Mouse (Mus musculus): ENCODE results near the gene Pld1.

Pld1 gene

DNA sequence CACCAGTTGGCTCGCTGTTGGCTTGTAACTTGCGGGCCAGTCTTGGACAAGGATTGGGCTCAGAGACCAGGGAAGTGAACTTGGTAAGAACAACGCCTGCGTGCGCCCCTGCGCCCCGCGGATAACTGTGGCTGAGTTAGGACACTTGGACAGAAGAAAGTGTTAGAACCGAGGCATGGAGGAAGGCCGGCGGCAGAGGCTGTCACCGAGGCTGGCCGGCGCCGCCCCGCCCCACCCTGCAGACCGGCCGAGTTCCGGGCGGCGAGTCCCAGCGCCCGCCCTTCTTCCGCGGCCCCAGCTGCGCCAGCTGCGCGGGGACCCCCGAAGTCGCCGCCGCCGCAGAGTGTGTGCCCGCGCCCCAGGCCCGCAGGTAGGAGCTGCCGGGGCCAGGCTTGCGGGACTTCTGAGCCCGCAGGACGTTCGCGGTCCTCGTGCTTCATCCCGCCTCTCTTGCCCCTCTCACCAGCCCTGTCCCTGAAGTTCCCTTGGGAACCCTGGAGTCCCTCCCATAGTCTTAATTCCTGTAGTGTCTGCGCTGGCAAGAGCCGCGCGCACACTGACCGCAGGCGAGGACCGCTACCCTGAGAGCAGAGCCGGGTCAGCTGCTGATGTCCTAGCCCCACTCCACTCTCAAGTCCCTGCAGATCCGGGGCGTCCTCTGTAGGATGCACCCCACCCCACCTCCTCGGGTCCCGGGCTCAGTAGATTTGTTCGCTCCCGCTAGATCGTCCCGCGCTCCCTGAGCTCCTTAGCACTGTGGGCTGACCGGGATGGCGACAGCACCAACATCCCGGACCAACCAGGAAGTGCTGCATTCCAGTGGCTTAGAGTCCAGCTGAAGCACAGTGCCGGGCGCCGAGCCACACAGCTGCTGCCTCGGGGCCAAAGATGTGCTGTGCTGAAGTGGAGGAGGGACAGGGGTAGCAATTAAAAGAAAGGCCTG is at the start of gene Pld1:
Gene Pld1 (plus strand): TSS at position 315 of the 943 bp plus-strand sequence.
- DNase-seq (ENCODE audit: low spot score): peak; percentile 71

DNA sequence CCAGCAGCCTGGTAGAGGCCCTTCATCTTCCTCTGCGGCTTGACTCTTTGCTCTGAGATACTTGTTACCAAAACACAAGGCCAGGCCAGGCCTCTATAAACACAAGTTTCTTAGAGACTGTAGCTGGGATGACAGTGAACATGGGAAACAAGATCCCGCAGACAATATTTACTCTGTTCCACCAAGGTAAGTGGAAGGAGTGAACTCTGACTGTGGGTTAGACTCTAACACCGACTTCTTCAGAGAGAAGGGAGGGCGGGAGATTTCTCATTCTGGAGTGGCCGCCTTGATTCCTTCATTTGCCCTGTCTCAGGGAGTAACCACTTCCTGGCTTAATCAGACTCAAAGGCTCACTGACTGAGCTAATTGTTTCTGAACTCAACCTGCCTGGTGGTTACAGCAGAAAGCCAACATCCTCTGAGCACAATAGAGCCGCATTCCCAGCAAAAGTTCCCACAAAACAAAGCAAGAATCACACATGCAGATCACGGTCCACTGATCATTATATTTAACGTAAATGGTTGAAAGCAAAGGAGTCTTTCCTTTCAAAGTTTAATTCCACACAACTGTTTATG is 42.1 kb upstream of the Pld1 start, which contains the start of gene Tmem212:
Gene Tmem212 (minus strand): TSS at position 51 of the 575 bp plus-strand sequence.
- DNase-seq (ENCODE audit: low spot score): no peak

DNA sequence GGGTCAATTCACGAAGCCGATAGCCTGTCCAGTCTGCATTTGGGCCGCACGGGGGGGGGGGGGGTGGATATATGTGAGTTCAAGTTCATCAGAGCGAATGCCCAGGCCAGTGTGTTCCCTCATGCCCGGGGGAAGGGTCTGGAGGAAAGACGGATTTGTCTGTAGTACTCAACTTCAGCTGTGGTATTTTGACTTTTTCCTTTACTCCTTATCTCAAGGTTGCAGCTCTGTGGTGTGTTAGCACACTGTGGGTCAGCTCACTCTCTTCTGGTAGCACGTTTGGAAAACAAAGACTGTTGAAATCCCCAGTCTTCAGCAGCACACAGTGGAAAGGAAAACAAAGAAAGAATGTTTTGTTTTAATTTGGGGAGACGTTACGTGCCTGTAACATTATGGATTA is 40.3 kb upstream of the Pld1 start:
- DNase-seq (ENCODE audit: low spot score): no peak

DNA sequence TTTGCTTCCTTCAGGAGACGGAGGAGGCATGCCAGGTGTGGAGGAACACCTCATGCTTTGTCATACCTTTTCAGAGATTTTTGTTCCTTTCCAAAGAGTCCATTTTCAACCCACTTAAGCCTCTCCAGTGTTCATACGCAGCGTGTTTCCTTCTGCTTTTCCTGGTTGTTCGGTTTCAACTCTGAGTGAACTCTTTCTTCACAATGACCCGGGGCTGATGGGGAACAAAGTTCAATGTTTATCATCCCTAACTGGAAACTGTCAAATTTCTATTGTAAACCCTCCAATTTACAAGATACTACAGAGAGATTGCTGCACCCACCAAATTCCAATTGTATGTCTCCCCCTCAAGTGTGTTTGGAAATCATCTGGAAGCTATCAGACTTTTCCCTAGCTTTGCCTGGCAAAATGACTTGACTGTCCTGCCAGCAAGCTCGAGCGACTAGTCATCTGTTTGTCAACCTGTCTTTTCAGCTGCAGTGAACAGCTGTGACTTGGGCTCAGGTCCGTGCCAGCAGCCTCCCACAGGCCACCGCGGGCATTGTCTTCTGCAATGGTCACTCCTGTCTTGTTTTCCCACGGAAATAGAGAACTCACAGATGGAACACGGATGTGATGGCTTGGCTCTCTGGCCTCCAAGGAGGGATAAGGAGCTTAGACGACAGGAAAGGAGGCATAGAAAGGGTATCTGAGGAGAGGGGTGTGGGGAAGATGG is 39.3 kb upstream of the Pld1 start:
- no peak for DNase-seq (ENCODE audit: low spot score)

DNA sequence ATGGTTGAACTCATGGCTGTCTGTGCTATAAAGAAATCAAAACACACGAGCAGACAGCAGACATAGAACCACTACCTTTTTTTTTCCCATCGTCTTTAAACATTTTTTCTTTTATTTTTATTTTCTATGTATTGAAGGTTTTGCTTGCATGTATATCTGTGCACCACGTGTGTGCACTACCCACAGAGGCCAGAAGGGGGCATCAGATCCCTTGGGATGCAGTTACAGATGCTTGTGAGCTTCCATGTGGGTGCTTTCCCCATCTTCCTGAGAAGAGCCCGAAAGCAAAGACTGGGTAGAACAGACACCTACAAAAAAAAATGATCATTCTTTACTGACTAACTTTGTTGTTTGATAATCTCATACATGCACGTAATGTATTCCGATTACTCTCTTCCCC is 36.6 kb upstream of the Pld1 start:
- DNase-seq (ENCODE audit: low spot score): no peak

DNA sequence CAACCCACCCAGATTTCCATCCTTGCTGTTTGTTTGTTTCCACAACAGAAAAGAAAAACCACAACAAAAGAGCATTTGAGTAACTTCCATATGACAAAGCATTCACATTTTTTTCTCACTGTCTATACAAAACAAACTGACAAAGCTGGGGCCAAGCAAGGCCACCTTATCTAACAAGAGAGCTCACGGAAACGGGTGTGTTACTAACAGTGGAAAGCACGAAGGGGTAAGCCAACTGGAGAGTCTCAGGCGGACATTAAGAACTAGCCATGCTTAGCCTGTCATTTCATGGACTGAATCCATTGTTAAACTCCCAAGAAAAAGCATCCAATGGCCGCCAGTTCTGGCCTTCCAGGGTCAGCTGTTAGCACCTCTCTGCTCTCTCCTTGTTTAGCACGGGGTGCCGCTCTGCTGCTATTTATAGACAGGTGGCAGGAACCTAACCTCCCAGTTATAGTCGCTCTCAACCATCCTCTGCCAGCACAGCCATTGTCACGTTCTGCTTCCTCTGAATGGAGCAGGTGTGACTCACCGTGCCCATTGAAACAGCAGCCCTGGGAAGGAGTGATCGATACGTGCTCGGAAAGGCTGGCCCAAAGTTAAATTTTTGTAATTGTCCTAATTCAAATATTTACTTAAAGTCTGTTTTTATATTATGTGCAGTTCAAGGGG is 33.7 kb upstream of the Pld1 start:
- no peak for DNase-seq (ENCODE audit: low spot score)

DNA sequence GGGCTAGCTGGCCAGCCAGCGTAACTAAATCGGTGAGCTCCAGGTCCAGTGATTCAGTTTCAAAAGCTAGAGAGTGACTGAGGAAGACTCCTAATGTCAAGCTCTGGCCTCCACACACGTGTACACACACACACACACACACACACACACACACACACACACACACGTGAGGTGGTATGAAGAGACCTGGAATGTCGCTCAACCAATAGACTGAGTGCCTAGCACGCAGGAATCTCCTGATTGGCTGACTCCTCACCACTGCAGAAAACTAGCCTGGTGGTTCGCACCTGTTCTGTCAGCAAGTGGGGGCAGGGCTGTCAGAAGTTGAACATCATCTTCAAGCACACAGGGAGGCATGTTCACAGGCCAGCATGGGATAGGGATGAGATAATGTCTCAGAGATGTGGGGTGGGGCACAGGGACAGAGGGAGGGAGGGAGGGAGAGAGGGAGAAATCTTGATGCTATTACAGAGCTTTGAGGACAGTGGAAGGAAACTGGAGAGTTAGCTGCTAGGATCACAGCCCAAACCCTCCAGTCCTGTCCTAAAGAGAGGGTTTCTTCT is 31.8 kb upstream of the Pld1 start:
- DNase-seq (ENCODE audit: low spot score): no peak

DNA sequence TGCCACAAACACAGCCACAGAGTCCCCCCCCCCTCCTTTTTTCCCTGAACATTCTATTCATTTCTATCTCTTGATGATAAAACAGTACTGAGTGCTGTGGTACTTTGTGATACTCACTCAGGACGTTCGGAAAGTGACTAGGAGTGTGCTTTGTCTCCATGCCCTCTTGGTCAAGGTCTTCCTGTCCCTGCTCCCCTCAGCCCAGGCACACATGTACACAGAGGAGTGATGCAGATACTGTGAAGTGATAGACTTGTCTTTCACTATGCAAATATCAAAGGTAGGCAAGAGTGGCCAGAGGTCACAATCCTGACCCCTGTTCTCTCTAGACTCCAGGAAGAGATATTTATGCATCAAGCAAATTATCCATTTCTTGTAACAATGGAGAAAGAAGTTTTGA is 31.2 kb upstream of the Pld1 start:
- peak; percentile 36 for DNase-seq (ENCODE audit: low spot score)

DNA sequence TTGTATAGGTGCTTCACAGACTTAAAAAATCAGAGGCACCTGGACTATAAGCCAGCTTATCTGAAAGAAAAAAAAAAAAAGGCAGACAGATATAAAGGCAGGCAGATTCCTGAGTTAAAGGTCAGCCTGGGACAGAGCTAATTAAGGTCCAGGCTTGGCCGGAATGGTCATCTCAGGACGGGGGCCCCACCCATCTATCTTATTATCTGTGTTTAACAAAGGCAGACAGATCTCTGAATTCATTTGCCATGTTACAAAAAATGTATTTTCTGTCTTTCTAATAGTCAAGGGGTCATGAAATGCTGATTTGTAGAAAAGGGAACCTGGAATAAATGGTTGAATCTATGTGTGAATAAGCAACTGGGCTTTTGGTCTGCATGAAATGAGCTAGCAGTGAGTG is 30.2 kb upstream of the Pld1 start:
- DNase-seq (ENCODE audit: low spot score): no peak

DNA sequence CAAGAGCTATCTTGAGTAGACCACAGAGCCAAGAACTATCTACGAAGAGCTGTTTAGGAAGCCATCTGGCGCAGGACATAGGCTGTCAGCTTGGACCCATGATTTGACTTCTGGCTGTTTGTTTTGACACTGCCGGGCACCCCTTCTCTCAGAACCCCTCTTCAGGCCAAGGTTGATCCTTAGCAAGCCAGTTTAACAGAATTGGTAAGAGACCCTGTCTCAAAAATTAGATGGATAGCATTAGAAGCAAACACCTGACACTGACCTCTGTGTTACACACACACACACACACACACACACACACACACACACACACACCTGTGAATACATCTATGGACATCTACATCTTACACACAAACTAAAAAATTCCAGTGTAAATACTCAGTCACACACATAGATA is 29.5 kb upstream of the Pld1 start:
- no peak for DNase-seq (ENCODE audit: low spot score)

DNA sequence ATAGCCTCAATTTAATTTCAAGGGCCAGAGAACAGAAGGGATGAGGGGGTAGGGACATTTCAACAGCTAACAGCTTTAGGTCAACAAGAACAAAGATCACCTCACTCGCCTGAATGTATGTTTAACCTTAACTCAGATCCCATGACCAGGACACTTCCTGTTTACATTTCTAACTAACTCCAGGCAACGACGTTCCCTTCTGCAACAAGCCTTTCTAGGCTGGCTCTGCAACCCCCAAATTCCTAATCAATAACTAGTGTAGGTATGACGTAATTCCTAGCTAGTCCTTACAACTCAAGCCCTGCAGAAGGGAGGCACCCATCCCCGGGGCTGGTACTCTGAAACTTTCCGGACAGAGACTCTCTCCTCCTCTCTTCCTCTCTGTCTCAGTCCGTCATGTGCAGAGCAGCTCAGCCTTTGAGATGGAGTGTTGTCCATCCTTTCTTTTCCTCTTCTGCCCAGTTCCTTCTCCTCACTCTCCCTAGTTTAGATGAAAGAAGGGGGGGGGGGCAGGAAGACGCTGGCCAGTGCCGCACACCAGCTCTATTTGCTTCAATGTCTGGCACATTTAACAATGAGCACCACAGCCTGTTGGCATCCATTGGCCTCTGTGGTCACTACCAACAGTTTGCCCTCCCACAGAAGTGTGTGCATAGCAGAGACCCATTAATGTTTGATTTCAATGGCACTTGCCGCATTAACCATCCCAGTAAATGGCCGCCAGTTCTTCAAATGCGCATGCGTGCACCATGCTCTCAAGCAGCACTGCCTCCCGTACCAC is 19.6 kb upstream of the Pld1 start:
- peak; percentile 50 for DNase-seq (ENCODE audit: low spot score)

DNA sequence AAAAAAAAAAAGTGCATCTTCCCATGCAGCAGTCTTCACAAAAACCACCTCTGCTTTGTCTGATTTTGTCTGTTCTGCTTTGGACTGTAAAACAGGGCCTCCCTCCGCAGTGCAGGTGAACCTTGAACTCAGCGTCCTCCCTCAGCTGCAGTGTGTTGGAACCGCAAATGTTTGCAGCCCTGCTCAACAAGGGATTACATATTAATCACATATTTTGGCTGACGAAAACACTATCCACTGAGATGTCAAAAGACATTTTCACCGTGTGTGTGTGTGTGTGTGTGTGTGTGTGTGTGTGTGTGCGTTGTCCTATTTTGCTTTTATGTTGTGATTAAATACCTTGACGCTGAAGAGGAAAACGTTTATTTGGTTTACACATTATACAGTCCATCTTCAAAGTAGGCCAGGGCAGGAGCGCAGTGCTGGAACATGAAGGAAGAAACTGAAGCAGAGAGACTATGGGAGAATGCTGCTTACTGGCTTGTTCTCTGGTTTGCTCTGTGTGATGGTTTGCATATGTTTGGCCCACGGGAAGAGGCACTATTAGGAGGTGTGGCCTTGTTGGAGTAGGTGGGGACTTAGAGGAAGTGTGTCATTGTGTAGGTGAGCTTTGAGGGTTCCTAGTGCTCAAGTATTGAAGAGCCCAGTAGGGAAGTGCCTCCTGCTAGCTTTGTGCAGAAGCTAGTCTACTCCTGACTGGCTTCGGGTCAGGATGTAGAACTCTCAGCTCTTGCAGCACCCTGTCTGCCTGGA is 17.1 kb upstream of the Pld1 start:
- peak; percentile 43 for DNase-seq (ENCODE audit: low spot score)

DNA sequence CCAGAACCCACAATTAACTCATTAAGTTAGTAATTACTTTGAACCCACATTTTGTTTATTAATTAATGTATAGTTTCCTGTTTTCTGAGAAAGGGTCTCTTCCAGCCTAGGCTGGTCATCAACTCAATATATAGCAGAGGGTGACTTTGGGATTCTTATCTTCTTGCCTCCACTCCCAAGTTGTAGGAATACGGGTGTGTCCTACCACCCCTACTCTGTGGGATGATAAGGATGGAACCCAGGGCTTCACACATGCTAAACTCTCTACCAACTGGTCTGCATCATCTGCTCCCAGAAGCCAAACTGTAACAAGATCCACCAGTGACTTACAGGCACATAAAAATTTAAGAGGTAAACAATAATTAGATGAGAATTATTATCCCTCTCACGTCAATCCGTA is 14.5 kb upstream of the Pld1 start:
- no peak for DNase-seq (ENCODE audit: low spot score)

DNA sequence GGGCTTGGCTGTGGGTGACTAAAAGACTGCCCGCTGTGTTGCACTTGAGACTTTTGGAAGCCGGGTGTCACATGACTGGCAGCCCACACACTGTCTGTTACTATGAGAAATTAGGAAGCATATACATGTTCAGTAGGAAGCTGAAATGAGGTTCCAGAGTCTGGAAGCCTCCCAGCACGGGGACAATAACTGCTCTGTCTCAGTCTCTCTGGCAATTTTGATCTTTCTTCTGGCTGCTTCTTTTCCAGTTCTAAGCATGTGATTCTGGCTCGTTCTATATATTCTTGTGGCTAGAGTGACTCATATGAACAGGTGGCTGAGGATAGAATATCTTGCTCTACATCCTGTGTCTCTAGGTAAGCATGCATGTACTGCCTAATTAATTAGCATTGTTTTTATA is 9.3 kb upstream of the Pld1 start:
- DNase-seq (ENCODE audit: low spot score): no peak

DNA sequence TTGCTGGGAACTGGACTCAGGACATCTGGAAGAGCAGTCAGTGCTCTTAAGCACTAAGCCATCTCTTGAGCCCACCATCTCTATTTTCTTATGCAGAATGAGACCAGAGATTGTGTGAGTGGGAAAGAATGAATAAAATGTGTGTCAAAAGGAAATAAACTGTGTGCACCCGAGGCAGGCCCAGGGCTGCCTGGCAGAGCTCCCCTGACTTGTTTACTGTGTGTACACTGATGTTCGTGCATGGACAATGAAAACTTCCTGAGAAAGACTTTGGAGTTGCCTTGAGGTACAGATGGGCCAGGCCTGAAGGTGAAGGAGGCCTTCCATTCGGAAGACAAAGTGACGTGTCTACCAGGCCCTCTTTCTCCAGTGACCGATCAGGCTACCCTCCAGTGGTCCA is 6.1 kb upstream of the Pld1 start:
- DNase-seq (ENCODE audit: low spot score): no peak

DNA sequence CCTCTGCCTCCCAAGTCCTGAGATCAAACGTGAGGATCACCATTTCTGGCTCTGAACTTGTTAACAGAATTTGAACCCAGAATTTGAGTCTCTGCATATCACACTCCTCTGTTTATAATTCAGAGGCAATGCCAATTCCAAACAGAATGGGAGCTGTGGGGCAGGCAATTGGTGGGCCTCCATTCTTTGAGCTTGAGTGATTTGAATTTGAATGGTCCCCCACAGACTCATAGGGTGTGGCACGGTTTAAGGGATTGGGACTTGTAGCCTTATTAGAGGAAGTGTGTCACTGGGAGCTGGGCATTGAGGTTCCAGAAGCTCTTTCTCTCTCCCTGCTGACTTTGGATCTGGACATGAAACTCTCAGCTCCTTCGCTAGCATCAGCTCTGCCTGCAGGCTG is 2.9 kb upstream of the Pld1 start:
- no peak for DNase-seq (ENCODE audit: low spot score)

DNA sequence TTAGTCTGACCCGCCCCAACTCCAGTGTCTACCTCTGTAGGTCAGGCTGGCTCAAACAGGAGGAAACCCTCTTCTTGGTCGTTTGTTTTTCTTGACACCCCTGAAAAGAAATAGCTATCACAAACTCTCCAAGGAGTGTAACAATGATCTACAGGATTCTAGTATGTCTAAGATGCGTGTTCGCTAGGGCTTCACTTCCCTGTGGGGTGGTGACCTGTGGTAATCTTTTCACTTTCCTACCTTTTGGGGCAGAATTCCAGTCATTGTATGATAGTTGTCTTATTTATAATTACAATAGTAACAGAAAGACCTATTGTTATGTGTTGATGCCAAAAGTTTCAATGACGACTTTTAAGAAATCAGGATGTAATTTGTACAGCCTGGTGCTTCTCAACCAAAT is 1.8 kb upstream of the Pld1 start:
- no peak for DNase-seq (ENCODE audit: low spot score)

DNA sequence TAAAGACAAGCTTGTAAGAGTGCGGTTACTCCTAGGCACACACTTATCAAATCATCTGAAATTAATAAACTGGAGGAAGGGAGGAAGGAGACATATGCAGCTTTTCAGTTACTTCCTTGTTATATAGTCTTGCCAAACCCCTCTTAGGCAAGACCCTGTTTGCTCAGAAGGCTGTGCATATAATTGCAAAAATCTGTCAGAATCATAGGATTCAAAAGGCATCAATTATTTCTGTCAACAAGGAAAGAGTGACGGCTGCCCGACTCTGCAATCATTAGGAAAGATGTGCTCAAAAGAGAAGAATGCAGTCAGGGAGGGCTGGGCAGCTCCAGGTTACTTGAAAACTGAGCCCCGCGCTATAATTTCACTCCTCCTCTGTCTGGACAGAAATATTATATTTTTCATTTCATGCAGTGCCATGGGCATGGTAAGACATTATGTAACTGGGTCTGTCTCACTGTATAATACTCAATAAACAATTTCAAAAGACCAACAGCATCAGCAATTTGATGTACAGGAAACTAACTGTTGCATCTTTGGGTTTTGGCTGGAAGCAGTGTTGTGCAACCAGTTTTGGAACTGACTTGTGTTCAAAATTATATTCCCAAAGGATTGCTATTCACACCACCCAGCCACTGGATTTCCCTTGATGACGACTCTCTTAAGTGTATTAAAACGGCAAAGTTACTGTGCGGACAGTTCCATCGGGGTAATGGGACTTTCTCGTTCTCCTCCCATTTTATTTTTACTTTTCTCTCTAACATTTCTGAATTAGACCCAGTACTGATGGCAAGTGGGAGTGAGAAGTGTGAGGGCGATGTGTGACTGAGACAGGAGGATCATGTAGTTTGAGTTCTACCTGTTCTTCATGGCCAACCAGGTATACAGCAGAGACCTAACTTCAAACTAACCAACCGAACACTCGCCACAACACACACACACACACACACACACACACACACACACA is 1.1 kb upstream of the Pld1 start:
- no peak for DNase-seq (ENCODE audit: low spot score)

DNA sequence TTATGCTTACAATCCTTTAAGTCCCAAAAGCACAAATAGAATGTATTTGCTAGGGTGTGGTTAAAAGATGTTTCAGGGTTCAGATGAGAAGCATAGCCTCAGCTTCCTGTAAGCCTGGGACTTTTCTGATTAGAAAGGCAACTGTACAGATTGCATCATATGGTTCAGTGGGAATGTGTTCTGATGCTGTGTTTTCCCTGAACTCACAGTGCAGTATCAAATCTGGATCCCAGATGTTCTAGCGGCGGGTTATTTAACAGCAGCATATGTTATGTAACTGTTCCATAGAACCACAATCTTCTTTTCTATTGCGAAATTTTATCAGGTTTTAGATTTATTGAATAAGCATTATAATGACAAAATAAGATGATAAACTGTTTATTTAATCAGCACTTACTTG is 3.1 kb downstream of the Pld1 start:
- no peak for DNase-seq (ENCODE audit: low spot score)

Measured in yolk sac, embryonic 10.5 days (tissue).